Mouse (Mus musculus): ENCODE measurements around the gene Gm9837. TPM values are rescaled to one million over a fixed set of nuclear protein-coding genes. Genes with fewer than 3 reads are reported as not detected.

Gene Gm9837
- total RNA-seq, 1 experiment: not detected

GRCm38 (mm10) chr11:53486351-53486750, 16.1 kb upstream of the Gm9837 start:
- Histone ChIP-seq H3K4me3 (ENCODE audit: insufficient read depth in 1 of 2, low read depth in 1 of 2, low read length in 2 of 2, poor library complexity in 1 of 2, severe bottlenecking in 1 of 2) (peak overlapping the region in 1 of 2 experiments; percentile 36; a peak in 2 of 4 replicates), H3K27ac (ENCODE audit: insufficient read depth, low read depth, low read length, poor library complexity, severe bottlenecking) (no peak overlapping the region), H3K36me3 (ENCODE audit: control insufficient read depth, insufficient read depth, low read length, poor library complexity, severe bottlenecking) (no peaks in the 10 kb centered on the region), H3K4me1 (ENCODE audit: control insufficient read depth in 2 of 2, insufficient read depth in 2 of 2, low read length in 2 of 2, poor library complexity in 1 of 2) (peaks cover 0 to 3% of the 10 kb centered on the region in 2 experiments; a peak in 1 of 4 replicates), H3K9me3 (ENCODE audit: control insufficient read depth, insufficient read depth, low read depth, low read length) (no peaks in the 10 kb centered on the region), H3K9ac (ENCODE audit: insufficient read depth, low read depth, low read length, poor library complexity, severe bottlenecking) (no peak overlapping the region)
- no peak for DNase-seq (ENCODE audit: low read depth, low spot score)
- in situ Hi-C loops (cut with MboI; ENCODE audit: low sequenced_read_pairs in 2 of 2, unreplicated experiment in 2 of 2): no loop called here
- TF ChIP-seq HCFC1 (IDR thresholded peaks at IDR 0.05; ENCODE audit: borderline replicate concordance, insufficient read depth, low read length): no peak
- TF ChIP-seq MAFK (IDR thresholded peaks at IDR 0.05; ENCODE audit: insufficient read depth, low read depth, low read length): no peak
- no peak for TF ChIP-seq ZNF384 (IDR thresholded peaks at IDR 0.05; ENCODE audit: low read depth, low read length)
- TF ChIP-seq ZC3H11A (IDR thresholded peaks at IDR 0.05; ENCODE audit: borderline replicate concordance, low read depth, low read length): no peak
- TF ChIP-seq CHD2 (IDR thresholded peaks at IDR 0.05; ENCODE audit: low read depth, low read length): no peak

GRCm38 (mm10) chr11:53485719-53486118, 15.4 kb upstream of the Gm9837 start:
- TF ChIP-seq MAFK (IDR thresholded peaks at IDR 0.05; ENCODE audit: insufficient read depth, low read depth, low read length) (0 out of 2 replicates have a peak, but pooled peaks have one; percentile 39), ZNF384 (IDR thresholded peaks at IDR 0.05; ENCODE audit: low read depth, low read length) (no peak)
- no peak overlapping the region for H3K27ac ChIP-seq (ENCODE audit: insufficient read depth, low read depth, low read length, poor library complexity, severe bottlenecking)
- in situ Hi-C loops (cut with MboI; ENCODE audit: low sequenced_read_pairs in 2 of 2, unreplicated experiment in 2 of 2): no loop called here
- H3K4me3 ChIP-seq (ENCODE audit: insufficient read depth in 1 of 2, low read depth in 1 of 2, low read length in 2 of 2, poor library complexity in 1 of 2, severe bottlenecking in 1 of 2): no peak overlapping the region
- peaks cover 0 to 3% of the 10 kb centered on the region in 2 experiments; a peak in 1 of 4 replicates for H3K4me1 ChIP-seq (ENCODE audit: control insufficient read depth in 2 of 2, insufficient read depth in 2 of 2, low read length in 2 of 2, poor library complexity in 1 of 2)
- H3K36me3 ChIP-seq (ENCODE audit: control insufficient read depth, insufficient read depth, low read length, poor library complexity, severe bottlenecking): no peaks in the 10 kb centered on the region
- H3K9ac ChIP-seq (ENCODE audit: insufficient read depth, low read depth, low read length, poor library complexity, severe bottlenecking): no peak overlapping the region
- no peak for DNase-seq (ENCODE audit: low read depth, low spot score)
- H3K9me3 ChIP-seq (ENCODE audit: control insufficient read depth, insufficient read depth, low read depth, low read length): no peaks in the 10 kb centered on the region

- no peak overlapping the region for H3K9ac ChIP-seq (ENCODE audit: insufficient read depth, low read depth, low read length, poor library complexity, severe bottlenecking)
- in situ Hi-C loops (cut with MboI; ENCODE audit: low sequenced_read_pairs in 2 of 2, unreplicated experiment in 2 of 2): no loop called here
- no peaks in the 10 kb centered on the region for H3K36me3 ChIP-seq (ENCODE audit: control insufficient read depth, insufficient read depth, low read length, poor library complexity, severe bottlenecking)
- H3K4me3 ChIP-seq (ENCODE audit: insufficient read depth in 1 of 2, low read depth in 1 of 2, low read length in 2 of 2, poor library complexity in 1 of 2, severe bottlenecking in 1 of 2): no peak overlapping the region
- H3K27ac ChIP-seq (ENCODE audit: insufficient read depth, low read depth, low read length, poor library complexity, severe bottlenecking): no peak overlapping the region
- no peak for DNase-seq (ENCODE audit: low read depth, low spot score)
- peaks cover 2 to 3% of the 10 kb centered on the region in 2 experiments; a peak in 1 of 4 replicates for H3K4me1 ChIP-seq (ENCODE audit: control insufficient read depth in 2 of 2, insufficient read depth in 2 of 2, low read length in 2 of 2, poor library complexity in 1 of 2)
- no peak for TF ChIP-seq MAFK (IDR thresholded peaks at IDR 0.05; ENCODE audit: insufficient read depth, low read depth, low read length)
- no peak for TF ChIP-seq HCFC1 (IDR thresholded peaks at IDR 0.05; ENCODE audit: borderline replicate concordance, insufficient read depth, low read length)
- TF ChIP-seq ZC3H11A (IDR thresholded peaks at IDR 0.05; ENCODE audit: borderline replicate concordance, low read depth, low read length): no peak
- no peak for TF ChIP-seq ZNF384 (IDR thresholded peaks at IDR 0.05; ENCODE audit: low read depth, low read length)
- TF ChIP-seq CHD2 (IDR thresholded peaks at IDR 0.05; ENCODE audit: low read depth, low read length): no peak
- no peaks in the 10 kb centered on the region for H3K9me3 ChIP-seq (ENCODE audit: control insufficient read depth, insufficient read depth, low read depth, low read length)
Observed at GRCm38 (mm10) chr11:53483159-53483891, 13.0 kb upstream of the Gm9837 start.

GRCm38 (mm10) chr11:53481088-53481730, 10.9 kb upstream of the Gm9837 start:
- no peak for TF ChIP-seq ZC3H11A (IDR thresholded peaks at IDR 0.05; ENCODE audit: borderline replicate concordance, low read depth, low read length)
- TF ChIP-seq ZNF384 (IDR thresholded peaks at IDR 0.05; ENCODE audit: low read depth, low read length): no peak
- TF ChIP-seq HCFC1 (IDR thresholded peaks at IDR 0.05; ENCODE audit: borderline replicate concordance, insufficient read depth, low read length): no peak
- TF ChIP-seq CHD2 (IDR thresholded peaks at IDR 0.05; ENCODE audit: low read depth, low read length): no peak
- no peak for TF ChIP-seq MAFK (IDR thresholded peaks at IDR 0.05; ENCODE audit: insufficient read depth, low read depth, low read length)
- Histone ChIP-seq H3K4me1 (ENCODE audit: control insufficient read depth in 2 of 2, insufficient read depth in 2 of 2, low read length in 2 of 2, poor library complexity in 1 of 2) (peaks cover 0 to 2% of the 10 kb centered on the region in 2 experiments; a peak in 1 of 4 replicates), H3K9me3 (ENCODE audit: control insufficient read depth, insufficient read depth, low read depth, low read length) (no peaks in the 10 kb centered on the region), H3K27ac (ENCODE audit: insufficient read depth, low read depth, low read length, poor library complexity, severe bottlenecking) (no peak overlapping the region), H3K4me3 (ENCODE audit: insufficient read depth in 1 of 2, low read depth in 1 of 2, low read length in 2 of 2, poor library complexity in 1 of 2, severe bottlenecking in 1 of 2) (no peak overlapping the region), H3K9ac (ENCODE audit: insufficient read depth, low read depth, low read length, poor library complexity, severe bottlenecking) (no peak overlapping the region), H3K36me3 (ENCODE audit: control insufficient read depth, insufficient read depth, low read length, poor library complexity, severe bottlenecking) (no peaks in the 10 kb centered on the region)
- DNase-seq (ENCODE audit: low read depth, low spot score): no peak
- in situ Hi-C loops (cut with MboI; ENCODE audit: low sequenced_read_pairs in 2 of 2, unreplicated experiment in 2 of 2): no loop called here
